Comparison of ENCODE assay signal across 22 mouse cellular contexts in genomic region chr12:69481420-69481819, GRCm38 (mm10).
A peak's percentile ranks its signal among the peaks of the same experiment; 100 is the strongest.
DNase-seq lines count a peak whose midpoint lies in the region; ATAC-seq and TF ChIP-seq lines count a peak whose summit lies in the region.
"Had no signal": no experiment of that assay in that cellular context is flagged by ENCODE, and none has a peak within 500 bp of the region (broad histone marks: within the 10 kb centered on the region; RNA-seq: fewer than 3 reads in every experiment).

No protein-coding gene starts in this region.

- H3K4me2 ChIP-seq in embryonic facial prominence, embryonic 12.5 days (replicated peaks): no peak overlapping the region
- no peak overlapping the region for H3K4me2 ChIP-seq in midbrain, embryonic 11.5 days
- no peak overlapping the region for H3K4me2 ChIP-seq in embryonic facial prominence, embryonic 15.5 days (replicated peaks)
- H3K4me2 ChIP-seq in limb, embryonic 14.5 days (replicated peaks; ENCODE audit: low read depth, low read length, severe bottlenecking): no peak overlapping the region
- H3K4me2 ChIP-seq: forebrain, embryonic 13.5 days; heart, embryonic 13.5 days; hindbrain, embryonic 12.5 days had no signal

- no peaks in the 10 kb centered on the region for H3K27me3 ChIP-seq in embryonic facial prominence, embryonic 12.5 days
- H3K27me3 ChIP-seq in embryonic facial prominence, embryonic 10.5 days (replicated peaks; ENCODE audit: low read depth, poor library complexity, severe bottlenecking): 0 out of 2 replicates have a peak, but pooled peaks cover 5% of the 10 kb centered on the region
- H3K27me3 ChIP-seq in midbrain, embryonic 11.5 days (ENCODE audit: control insufficient read depth, insufficient read depth, low read length): no peaks in the 10 kb centered on the region
- H3K27me3 ChIP-seq in midbrain, embryonic 10.5 days (ENCODE audit: low read depth, poor library complexity, severe bottlenecking): peaks cover 8% of the 10 kb centered on the region; the same call in 1 of the 2 replicates
- no peaks in the 10 kb centered on the region for H3K27me3 ChIP-seq in embryonic facial prominence, embryonic 15.5 days
- H3K27me3 ChIP-seq in limb, embryonic 14.5 days (ENCODE audit: control insufficient read depth, insufficient read depth, low read length): no peaks in the 10 kb centered on the region
- H3K27me3 ChIP-seq: forebrain, embryonic 13.5 days; heart, embryonic 13.5 days; hindbrain, embryonic 12.5 days; Patski had no signal

- no peaks in the 10 kb centered on the region for H3K36me3 ChIP-seq in embryonic facial prominence, embryonic 12.5 days
- no peaks in the 10 kb centered on the region for H3K36me3 ChIP-seq in embryonic facial prominence, embryonic 10.5 days (replicated peaks)
- no peaks in the 10 kb centered on the region for H3K36me3 ChIP-seq in midbrain, embryonic 11.5 days (ENCODE audit: control insufficient read depth, insufficient read depth, low read length)
- H3K36me3 ChIP-seq in midbrain, embryonic 10.5 days: no peaks in the 10 kb centered on the region
- H3K36me3 ChIP-seq in embryonic facial prominence, embryonic 15.5 days: no peaks in the 10 kb centered on the region
- no peaks in the 10 kb centered on the region for H3K36me3 ChIP-seq in limb, embryonic 14.5 days (ENCODE audit: control insufficient read depth, insufficient read depth, low read length)
- H3K36me3 ChIP-seq: heart, embryonic 13.5 days; hindbrain, embryonic 12.5 days had no signal

- peaks cover 19% of the 10 kb centered on the region for H3K4me1 ChIP-seq in embryonic facial prominence, embryonic 12.5 days
- H3K4me1 ChIP-seq in embryonic facial prominence, embryonic 10.5 days: peaks cover 30% of the 10 kb centered on the region
- H3K4me1 ChIP-seq in midbrain, embryonic 11.5 days (ENCODE audit: control insufficient read depth, insufficient read depth, low read length): peaks cover 15% of the 10 kb centered on the region
- H3K4me1 ChIP-seq in midbrain, embryonic 10.5 days: peaks cover 26% of the 10 kb centered on the region
- H3K4me1 ChIP-seq in embryonic facial prominence, embryonic 15.5 days: peaks cover 29% of the 10 kb centered on the region
- peaks cover 34% of the 10 kb centered on the region for H3K4me1 ChIP-seq in limb, embryonic 14.5 days (ENCODE audit: control insufficient read depth, insufficient read depth, low read length)

- DNase-seq in embryonic facial prominence, embryonic 10.5 days (ENCODE audit: low spot score): no peak
- peak; percentile 67 for DNase-seq in midbrain, embryonic 11.5 days (ENCODE audit: low spot score, missing footprints)
- DNase-seq in midbrain, embryonic 10.5 days (ENCODE audit: low spot score): no peak
- peak; percentile 82 for DNase-seq in limb, embryonic 14.5 days (ENCODE audit: low spot score)
- no peak for DNase-seq in right cerebral cortex, postnatal 4 days
- DNase-seq in layer of hippocampus, adult 9-11 months: no peak
- DNase-seq: adrenal gland, adult 2 months; adrenal gland, postnatal 25 days; B cell, adult 2 months; cerebellum, adult 18-20 months; cerebellum, adult 9-11 months; forebrain, postnatal 0 days; gastrocnemius, postnatal 25 days; heart, postnatal 4 days had no signal

- no peak overlapping the region for H3K4me3 ChIP-seq in embryonic facial prominence, embryonic 12.5 days
- H3K4me3 ChIP-seq in embryonic facial prominence, embryonic 10.5 days: no peak overlapping the region
- no peak overlapping the region for H3K4me3 ChIP-seq in midbrain, embryonic 11.5 days (ENCODE audit: low read depth, low read length)
- H3K4me3 ChIP-seq in midbrain, embryonic 10.5 days: no peak overlapping the region
- no peak overlapping the region for H3K4me3 ChIP-seq in embryonic facial prominence, embryonic 15.5 days (replicated peaks)
- no peak overlapping the region for H3K4me3 ChIP-seq in limb, embryonic 14.5 days (replicated peaks; ENCODE audit: low read length)
- H3K4me3 ChIP-seq: forebrain, embryonic 13.5 days; heart, embryonic 13.5 days; hindbrain, embryonic 12.5 days had no signal

- H3K27ac ChIP-seq in embryonic facial prominence, embryonic 12.5 days: peak overlapping the region; percentile 11; the same call in 1 of the 2 replicates
- H3K27ac ChIP-seq in embryonic facial prominence, embryonic 10.5 days (replicated peaks): no peak overlapping the region
- H3K27ac ChIP-seq in midbrain, embryonic 11.5 days (ENCODE audit: low read depth, low read length): no peak overlapping the region
- H3K27ac ChIP-seq in midbrain, embryonic 10.5 days (replicated peaks): no peak overlapping the region
- H3K27ac ChIP-seq in embryonic facial prominence, embryonic 15.5 days (replicated peaks): peak overlapping the region; percentile 66; the same call in 1 of the 2 replicates
- H3K27ac ChIP-seq in limb, embryonic 14.5 days (replicated peaks; ENCODE audit: low read depth, low read length): no peak overlapping the region; the same call in 1 of the 2 replicates
- H3K27ac ChIP-seq: forebrain, embryonic 13.5 days; heart, embryonic 13.5 days; hindbrain, embryonic 12.5 days had no signal

- H3K9me3 ChIP-seq in embryonic facial prominence, embryonic 12.5 days: no peaks in the 10 kb centered on the region
- no peaks in the 10 kb centered on the region for H3K9me3 ChIP-seq in embryonic facial prominence, embryonic 10.5 days
- H3K9me3 ChIP-seq in midbrain, embryonic 11.5 days (ENCODE audit: control insufficient read depth, low read length): no peaks in the 10 kb centered on the region
- no peaks in the 10 kb centered on the region; the same call in 1 of the 2 replicates for H3K9me3 ChIP-seq in midbrain, embryonic 10.5 days (replicated peaks)
- no peaks in the 10 kb centered on the region for H3K9me3 ChIP-seq in embryonic facial prominence, embryonic 15.5 days (replicated peaks)
- H3K9me3 ChIP-seq in limb, embryonic 14.5 days (ENCODE audit: control insufficient read depth, low read length): no peaks in the 10 kb centered on the region
- H3K9me3 ChIP-seq: forebrain, embryonic 13.5 days; hindbrain, embryonic 12.5 days had no signal

- TF ChIP-seq POLR2A in limb, embryonic 14.5 days (IDR thresholded peaks at IDR 0.05; ENCODE audit: borderline replicate concordance, extremely low read depth, insufficient read depth, insufficient read length): no peak

- whole genome bisulfite sequencing in embryonic facial prominence, embryonic 12.5 days: 67% methylated on average over 3 of the region's 3 CpGs
- 79% methylated on average over 3 of the region's 3 CpGs for WGBS in embryonic facial prominence, embryonic 10.5 days
- WGBS in midbrain, embryonic 11.5 days: 91% methylated on average over 3 of the region's 3 CpGs
- 86% methylated on average over 3 of the region's 3 CpGs for WGBS in midbrain, embryonic 10.5 days
- 38% methylated on average over 3 of the region's 3 CpGs for WGBS in embryonic facial prominence, embryonic 15.5 days
- 26% methylated on average over 3 of the region's 3 CpGs for WGBS in limb, embryonic 14.5 days

- no peak for ATAC-seq in embryonic facial prominence, embryonic 12.5 days (ENCODE audit: insufficient number of reproducible peaks, insufficient read depth, low FRiP score, low TSS enrichment)
- ATAC-seq in midbrain, embryonic 11.5 days (ENCODE audit: low FRiP score): no peak
- ATAC-seq in embryonic facial prominence, embryonic 15.5 days (ENCODE audit: insufficient number of reproducible peaks, low FRiP score, low TSS enrichment, low read depth): peak; percentile 42; the same call in 1 of the 2 replicates
- ATAC-seq in limb, embryonic 14.5 days (ENCODE audit: low FRiP score, low read depth): peak; percentile 79
- ATAC-seq: activated CD4-positive, CD25-positive, alpha-beta regulatory T cell, adult 4 months; forebrain, embryonic 13.5 days; forebrain, postnatal 0 days; hindbrain, embryonic 16.5 days; Patski had no signal

- no peak overlapping the region for H3K9ac ChIP-seq in embryonic facial prominence, embryonic 12.5 days
- H3K9ac ChIP-seq in midbrain, embryonic 11.5 days (ENCODE audit: low read length): no peak overlapping the region
- no peak overlapping the region for H3K9ac ChIP-seq in embryonic facial prominence, embryonic 15.5 days
- no peak overlapping the region for H3K9ac ChIP-seq in limb, embryonic 14.5 days (ENCODE audit: low read depth, low read length, severe bottlenecking)
- H3K9ac ChIP-seq: forebrain, embryonic 13.5 days; forebrain, postnatal 0 days; heart, embryonic 13.5 days; hindbrain, embryonic 12.5 days had no signal

Comparison
In these comparisons a context has a peak if more than half of its experiments do, and no peak if none do; other contexts are left out.
1. ATAC-seq: peak in embryonic facial prominence, embryonic 15.5 days (single experiment) and limb, embryonic 14.5 days (single experiment); none in embryonic facial prominence, embryonic 12.5 days (single experiment) and midbrain, embryonic 11.5 days (single experiment).
2. H3K27ac ChIP-seq: peak in embryonic facial prominence, embryonic 12.5 days (single experiment) and embryonic facial prominence, embryonic 15.5 days (single experiment); none in embryonic facial prominence, embryonic 10.5 days (single experiment), midbrain, embryonic 11.5 days (single experiment), midbrain, embryonic 10.5 days (single experiment) and limb, embryonic 14.5 days (single experiment).
3. DNase-seq: peak in midbrain, embryonic 11.5 days (single experiment) and limb, embryonic 14.5 days (single experiment); none in embryonic facial prominence, embryonic 10.5 days (single experiment), midbrain, embryonic 10.5 days (single experiment), right cerebral cortex, postnatal 4 days (single experiment) and layer of hippocampus, adult 9-11 months (single experiment).